Mouse (Mus musculus): ENCODE results near the gene Aire. TPM values are rescaled to one million over a fixed set of nuclear protein-coding genes. Genes with fewer than 3 reads are reported as not detected.
A peak's percentile ranks its signal among the peaks of the same experiment; 100 is the strongest.
"Not testable (repeated sequence)": the region's sequence is repeated elsewhere in the genome, so short reads cannot be mapped to it uniquely, and the experiment has no call there.

Gene Aire
- total RNA-seq, 2 experiments from 2014 or later, result 0.60 TPM; not detected in 1

- ATAC-seq (replicated peaks; ENCODE audit: low FRiP score, poor library complexity, severe bottlenecking), result no peak
Measured at GRCm38 (mm10) chr10:78054633-78055565, 11.5 kb upstream of the Aire start.

DNA sequence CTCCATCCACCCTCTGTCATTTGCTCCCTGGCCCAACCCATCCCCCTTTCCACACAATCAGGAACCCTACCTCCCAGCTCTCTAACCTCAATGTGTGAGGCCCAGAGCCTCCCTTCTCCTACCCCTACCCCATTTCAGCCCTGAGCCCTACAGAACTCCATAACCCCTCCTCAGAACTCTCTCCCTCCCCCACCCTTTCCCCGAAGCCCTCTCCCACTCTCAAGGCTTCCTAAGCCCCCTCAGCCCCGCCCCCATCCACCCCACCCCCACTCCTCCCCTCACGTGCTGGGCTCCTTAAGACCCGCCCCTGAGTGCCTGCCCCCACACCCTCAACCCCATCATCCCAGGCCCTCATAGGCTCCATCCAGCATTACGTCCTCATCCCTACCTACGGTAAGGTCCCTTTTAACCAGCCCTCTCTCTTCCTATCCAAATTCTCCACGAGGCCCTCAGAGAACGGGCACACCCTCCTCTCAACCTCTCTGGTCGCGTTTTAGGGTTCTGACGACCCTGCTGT is 6.2 kb upstream of the Aire start:
- ATAC-seq (replicated peaks; ENCODE audit: low FRiP score, poor library complexity, severe bottlenecking), result no peak

DNA sequence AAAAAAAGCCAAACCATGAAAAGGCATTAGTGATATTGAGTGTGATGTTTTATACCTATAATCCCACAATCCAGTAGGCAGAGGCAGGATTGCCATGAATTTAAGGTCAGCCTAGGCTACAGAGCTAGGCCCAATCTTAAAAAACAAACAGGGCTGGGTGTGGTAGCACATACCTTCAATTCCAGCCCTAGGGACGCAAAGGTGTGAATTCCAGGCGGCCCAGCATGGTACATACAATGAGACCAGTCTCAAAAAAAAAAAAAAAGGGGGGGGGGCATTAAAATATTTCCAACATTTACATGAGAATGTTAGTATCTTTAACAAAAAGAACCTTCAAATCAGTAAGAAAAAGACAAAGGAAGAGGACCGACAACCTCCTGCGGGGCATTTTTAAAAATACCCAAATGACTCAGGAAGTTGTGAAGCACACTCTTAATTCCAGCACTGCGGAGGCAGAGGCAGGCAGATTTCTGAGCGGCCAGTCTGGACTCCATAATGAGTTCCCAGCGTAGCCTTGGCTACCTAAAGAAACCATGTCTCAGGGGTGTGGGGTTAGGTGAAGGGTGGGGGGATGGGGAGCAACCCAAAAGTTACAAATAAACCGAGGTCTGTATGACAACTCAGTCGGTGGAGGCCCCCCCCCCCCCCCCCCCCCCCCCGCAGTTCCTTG is 4.8 kb upstream of the Aire start:
- ATAC-seq (replicated peaks; ENCODE audit: low FRiP score, poor library complexity, severe bottlenecking), result no peak

DNA sequence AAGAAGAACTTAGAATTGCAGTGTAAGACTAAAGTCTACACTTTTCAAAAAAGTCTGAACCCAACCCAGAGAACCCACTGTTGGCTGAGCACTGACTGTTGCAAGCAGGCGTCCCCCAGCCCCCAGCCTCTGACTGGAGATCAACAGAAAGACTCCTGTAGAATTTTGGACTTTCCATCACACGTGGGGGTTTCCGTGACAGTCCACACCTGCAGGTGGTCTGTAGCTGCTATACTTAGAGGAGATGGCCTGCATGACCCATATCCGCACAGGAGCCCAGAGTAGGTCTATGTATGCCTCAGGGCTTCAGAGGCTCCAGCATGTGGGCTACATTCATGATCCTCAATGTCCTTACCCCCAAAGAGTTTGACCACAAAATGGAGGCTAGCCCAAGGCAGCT is 3.0 kb upstream of the Aire start:
- ATAC-seq (replicated peaks; ENCODE audit: low FRiP score, poor library complexity, severe bottlenecking), result no peak

DNA sequence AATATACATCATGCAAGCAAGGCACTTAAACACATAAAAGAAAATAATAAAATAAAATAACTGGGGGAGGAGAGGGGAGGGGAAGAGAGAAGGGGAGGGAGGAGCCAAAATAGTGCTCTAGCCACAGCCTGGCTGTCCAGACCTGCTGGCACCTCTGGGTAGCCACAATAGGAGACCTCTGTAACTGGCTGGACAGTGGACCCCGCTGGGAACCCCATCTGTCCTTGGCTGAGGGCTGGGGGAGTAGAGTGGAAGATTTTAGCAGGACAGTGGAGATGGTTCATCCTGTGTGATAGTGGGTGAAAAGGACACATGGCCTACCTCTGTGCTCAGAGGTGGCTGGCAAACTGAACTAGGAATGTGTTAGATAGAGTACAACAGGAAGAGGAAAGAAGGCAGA is 1.1 kb upstream of the Aire start:
- ATAC-seq (replicated peaks; ENCODE audit: low FRiP score, poor library complexity, severe bottlenecking), result no peak

DNA sequence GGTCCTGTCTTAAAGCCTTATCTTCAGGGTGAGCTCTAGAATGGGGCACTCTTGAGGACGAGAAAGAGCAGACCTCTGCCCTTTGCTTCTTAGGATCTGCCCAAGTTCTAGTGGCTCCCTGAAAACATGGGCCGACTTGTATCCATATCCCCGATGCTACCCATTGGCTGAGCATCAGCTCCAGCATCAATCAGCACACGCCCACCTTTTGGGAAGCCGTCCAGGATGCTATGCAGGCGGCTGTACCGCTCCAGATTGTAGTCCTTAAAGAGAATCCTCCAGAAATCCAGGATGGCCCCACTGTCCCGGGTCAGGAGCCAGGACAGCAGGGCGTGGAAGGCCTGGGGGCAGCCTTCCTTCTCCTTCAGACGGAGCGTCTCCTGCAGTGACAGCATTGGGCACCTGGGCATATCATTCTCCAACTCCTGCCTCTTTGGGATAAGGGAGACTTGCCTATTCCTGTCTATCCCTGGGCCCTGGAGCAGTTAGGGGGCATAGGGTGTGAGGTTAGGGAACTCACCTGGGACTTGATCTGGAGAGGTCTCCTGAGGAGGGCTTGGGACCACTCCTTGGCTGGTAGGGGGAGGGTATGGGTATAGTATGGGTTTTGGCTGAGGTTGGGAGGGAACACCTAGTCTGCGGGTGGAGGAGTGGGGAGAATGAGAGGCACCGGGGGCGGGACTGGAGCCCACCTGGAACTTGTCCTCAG is 559 bp downstream of the Aire start:
- ATAC-seq (replicated peaks; ENCODE audit: low FRiP score, poor library complexity, severe bottlenecking), result peak; percentile 41; the same call in 1 of the 2 replicates

DNA sequence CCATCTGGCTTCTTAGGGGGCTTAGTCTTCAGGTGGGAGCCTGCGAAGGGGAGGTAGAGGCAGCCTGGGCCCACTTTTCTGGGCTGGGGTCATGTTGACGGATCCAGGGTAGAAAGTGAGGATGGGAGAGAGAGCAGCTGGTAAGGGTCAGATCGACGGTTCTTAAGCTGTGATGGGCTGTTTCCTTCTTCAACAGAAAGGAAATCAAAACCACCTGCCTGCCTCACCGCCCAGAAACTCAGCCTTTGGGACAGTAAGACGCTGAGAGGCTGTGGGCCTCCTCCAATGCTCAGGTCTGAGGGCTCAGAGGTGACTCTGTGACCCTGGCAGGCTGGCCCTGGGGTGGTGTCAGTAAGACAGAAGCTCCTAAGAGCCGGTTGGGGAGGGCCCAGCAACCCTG is 1.3 kb downstream of the Aire start:
- no peak for ATAC-seq (replicated peaks; ENCODE audit: low FRiP score, poor library complexity, severe bottlenecking)

DNA sequence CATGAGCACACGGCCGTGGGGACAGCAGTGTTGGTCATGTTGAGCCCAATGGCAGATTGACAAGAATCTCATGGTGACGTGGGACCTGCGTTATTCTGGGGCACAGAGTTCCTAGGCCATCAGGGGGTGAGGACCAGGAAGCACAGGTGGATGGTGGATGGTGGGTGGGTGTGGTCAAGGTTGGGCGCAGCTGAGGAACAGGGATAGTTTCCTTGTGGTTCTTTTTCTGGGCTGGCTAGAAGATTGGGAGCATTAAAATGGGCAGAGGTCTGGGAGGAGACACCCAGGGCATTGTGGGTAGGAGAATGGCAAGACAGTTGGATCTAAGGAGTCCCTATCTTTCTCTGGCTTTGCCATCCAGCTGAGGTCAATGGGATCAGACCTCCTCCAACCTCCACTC is 1.8 kb downstream of the Aire start, which contains the start of gene Dnmt3l:
TSS of gene Dnmt3l (plus strand) at position 301 of the 400 bp plus-strand sequence.
- no peak for ATAC-seq (replicated peaks; ENCODE audit: low FRiP score, poor library complexity, severe bottlenecking)

DNA sequence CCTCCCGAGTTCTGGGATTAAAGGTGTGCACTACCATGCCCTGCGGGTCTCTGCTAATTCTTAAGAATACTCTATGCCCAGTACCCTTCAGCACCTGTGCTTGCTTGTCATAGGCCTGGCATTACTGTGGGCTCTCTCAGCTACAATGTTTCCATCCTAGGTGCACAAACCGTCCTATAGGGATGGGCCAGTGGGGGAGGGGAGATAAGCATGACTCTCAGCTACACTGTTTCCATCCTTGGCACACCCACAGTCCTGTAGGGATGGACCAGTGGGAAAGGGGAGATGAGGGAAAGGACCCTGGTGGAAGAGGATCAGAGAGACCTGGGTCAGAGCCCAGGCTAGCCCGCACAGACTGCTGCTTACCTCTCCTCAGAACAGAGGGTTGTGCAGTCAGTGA is 6.3 kb downstream of the Aire start:
- no peak for ATAC-seq (replicated peaks; ENCODE audit: low FRiP score, poor library complexity, severe bottlenecking)

- ATAC-seq (replicated peaks; ENCODE audit: low FRiP score, poor library complexity, severe bottlenecking), result no peak
Measured at GRCm38 (mm10) chr10:78031987-78032386, 11.4 kb downstream of the Aire start.

DNA sequence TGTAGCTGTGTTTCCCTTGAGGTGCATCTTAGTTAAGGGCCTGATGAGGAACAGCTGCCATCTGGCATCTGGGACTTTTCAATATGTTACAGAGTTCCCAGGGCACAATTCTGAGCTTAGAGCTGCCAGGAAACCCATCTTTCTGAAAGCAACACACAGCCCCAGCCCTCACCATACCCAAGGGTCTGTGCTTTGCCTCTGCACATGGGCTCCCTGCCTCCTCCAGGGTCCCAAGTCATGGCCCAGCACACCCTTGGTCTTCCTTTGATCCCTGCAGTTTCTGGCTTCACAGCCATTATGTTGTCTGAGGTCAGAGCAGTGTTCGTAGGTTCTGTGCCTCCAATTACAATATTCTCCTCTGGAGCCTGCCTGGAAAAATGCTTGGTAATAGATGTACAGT is 14.3 kb downstream of the Aire start:
- ATAC-seq (replicated peaks; ENCODE audit: low FRiP score, poor library complexity, severe bottlenecking), result no peak

GRCm38 (mm10) chr10:78028129-78028528 is 15.3 kb downstream of the Aire start:
- peak; percentile 86 for ATAC-seq (replicated peaks; ENCODE audit: low FRiP score, poor library complexity, severe bottlenecking)

DNA sequence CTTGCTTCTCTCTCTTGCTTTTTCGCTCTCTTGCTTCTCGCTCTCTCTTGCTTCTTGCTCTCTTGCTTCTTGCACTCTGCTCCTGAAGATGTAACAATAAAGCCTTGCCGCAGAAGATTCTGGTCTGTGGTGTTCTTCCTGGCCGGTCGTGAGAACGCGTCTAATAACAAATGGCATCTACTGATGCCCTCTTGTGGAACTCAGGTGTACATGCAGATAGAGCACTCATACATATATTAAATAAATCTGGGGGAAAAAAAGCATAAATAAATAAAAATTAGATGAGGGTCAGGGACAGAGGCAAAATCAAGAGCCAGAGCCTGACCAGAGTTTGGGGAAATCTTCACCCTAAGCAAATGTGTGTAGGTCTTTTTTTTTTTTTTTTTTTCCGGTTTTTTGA is 18.0 kb downstream of the Aire start:
- not testable (repeated sequence) for ATAC-seq (replicated peaks; ENCODE audit: low FRiP score, poor library complexity, severe bottlenecking)

GRCm38 (mm10) chr10:78019984-78020383 is 23.4 kb downstream of the Aire start:
- not testable (repeated sequence) for ATAC-seq (replicated peaks; ENCODE audit: low FRiP score, poor library complexity, severe bottlenecking)

DNA sequence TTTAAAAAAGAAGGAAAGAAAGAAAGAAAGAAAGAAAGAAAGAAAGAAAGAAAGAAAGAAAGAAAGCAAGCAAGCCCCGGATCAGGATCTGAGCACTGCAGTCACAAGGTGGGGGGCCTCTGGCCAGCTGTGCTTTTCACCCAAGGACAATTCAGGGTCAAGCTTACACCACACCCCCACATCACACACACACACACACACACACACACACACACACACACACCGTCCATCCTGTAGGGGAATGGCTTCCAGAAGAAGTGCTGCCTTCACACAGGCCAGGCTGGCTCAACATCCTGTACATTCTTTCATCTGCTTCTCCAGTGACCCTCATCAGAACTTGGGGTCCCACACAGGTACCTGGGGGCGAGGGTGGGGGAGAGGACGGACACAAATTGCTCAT is 24.1 kb downstream of the Aire start:
- no peak for ATAC-seq (replicated peaks; ENCODE audit: low FRiP score, poor library complexity, severe bottlenecking)

- peak; percentile 97 for ATAC-seq (replicated peaks; ENCODE audit: low FRiP score, poor library complexity, severe bottlenecking)
Measured at GRCm38 (mm10) chr10:78018797-78019203, 24.6 kb downstream of the Aire start.

GRCm38 (mm10) chr10:78016366-78016765 is 27.0 kb downstream of the Aire start:
- ATAC-seq (replicated peaks; ENCODE audit: low FRiP score, poor library complexity, severe bottlenecking), result no peak

- no peak for ATAC-seq (replicated peaks; ENCODE audit: low FRiP score, poor library complexity, severe bottlenecking)
Measured at GRCm38 (mm10) chr10:78015489-78015888, 27.9 kb downstream of the Aire start.

DNA sequence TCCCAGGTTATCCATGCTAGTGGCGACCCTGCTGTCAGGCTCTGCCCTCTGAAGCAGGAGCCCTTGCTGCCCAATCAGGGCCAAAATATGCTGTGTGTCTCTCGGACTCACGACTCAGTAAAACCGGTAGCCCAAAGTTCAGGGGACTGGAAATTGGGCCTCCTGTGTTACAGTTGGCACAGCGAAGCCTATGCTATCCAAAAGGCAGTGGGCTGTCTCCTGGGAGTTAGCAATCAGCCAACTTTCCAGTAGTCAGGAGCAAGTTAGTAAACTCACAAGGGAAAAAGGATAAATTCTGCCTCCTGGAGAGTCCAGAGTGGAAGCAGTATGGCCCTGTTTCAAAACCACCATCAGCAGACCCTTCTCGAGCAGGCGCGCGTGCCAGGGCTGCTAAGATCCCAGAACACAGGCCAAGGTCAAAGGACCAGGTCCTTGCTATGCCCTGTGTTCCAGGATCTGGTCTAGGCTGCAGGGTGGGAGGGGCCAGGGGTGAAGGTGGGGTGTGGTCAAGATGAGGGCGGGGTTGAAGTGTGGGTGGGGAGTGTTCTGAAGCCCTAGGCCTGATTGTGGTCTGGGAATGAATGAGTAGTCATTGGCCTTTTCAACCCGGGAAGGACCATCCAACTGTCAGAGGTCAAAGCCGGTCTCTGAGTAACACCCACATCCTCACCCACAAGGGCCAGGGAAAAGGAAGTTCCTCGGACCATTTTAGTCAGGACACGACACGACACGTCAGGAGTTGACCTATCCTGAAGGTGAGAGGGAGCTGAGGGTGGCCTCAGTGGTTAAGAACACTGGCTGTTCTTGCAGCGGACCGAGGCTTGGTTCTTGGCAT is 30.5 kb downstream of the Aire start:
- no peak for ATAC-seq (replicated peaks; ENCODE audit: low FRiP score, poor library complexity, severe bottlenecking)

Data from erythroblast, adult 5-6 weeks (primary cell).